Mouse (Mus musculus) lung, postnatal 0 days (tissue): Measurements from ENCODE around the gene Ythdf2. TPM values are rescaled to one million over a fixed set of nuclear protein-coding genes. Genes with fewer than 3 reads are reported as not detected.

ENCODE experiments used
- ATAC-seq: fragments of 200-750 bp; cut with Nextera tagmentation; 2 replicates; pipeline ENCODE4 v1.8.0; 2017; ENCODE audit warnings: moderate library complexity
- DNase-seq: peaks from one replicate; pipeline ENCODE4 v3.0.0-alpha.2; 2016; ENCODE audit warnings: low spot score
- H3K27ac ChIP-seq: fragments of 300-500 bp; sonication (generic); 2 replicates; pipeline ENCODE4 v1.5.1; 2014; ENCODE audit warnings: antibody characterized with exemption, mild to moderate bottlenecking, low read length, mixed read lengths
- H3K27me3 ChIP-seq: fragments of 300-500 bp; sonication (generic); replicated peaks from 2 replicates; pipeline ENCODE4 v1.6.1; 2014; ENCODE audit warnings: low read length, mixed read lengths; ENCODE audit not compliant: insufficient read depth
- H3K36me3 ChIP-seq: fragments of 300-500 bp; sonication (generic); 2 replicates; pipeline ENCODE4 v1.6.1; 2014; ENCODE audit warnings: low read length, mixed read lengths; ENCODE audit not compliant: insufficient read depth
- H3K4me1 ChIP-seq: fragments of 300-500 bp; sonication (generic); 2 replicates; pipeline ENCODE4 v1.6.1; 2014; ENCODE audit warnings: antibody characterized with exemption, low read depth, low read length, mixed read lengths; ENCODE audit not compliant: insufficient read depth
- H3K4me2 ChIP-seq: fragments of 300-500 bp; sonication (generic); replicated peaks from 2 replicates; pipeline ENCODE4 v1.6.1; 2014; ENCODE audit warnings: low read depth, mild to moderate bottlenecking, low read length, moderate library complexity, mixed read lengths
- H3K4me3 ChIP-seq: fragments of 300-500 bp; sonication (generic); 2 replicates; pipeline ENCODE4 v1.5.1; 2014; ENCODE audit warnings: low read depth, low read length
- H3K9ac ChIP-seq: fragments of 300-500 bp; sonication (generic); replicated peaks from 2 replicates; pipeline ENCODE4 v1.6.1; 2014; ENCODE audit warnings: low read depth, mild to moderate bottlenecking
- H3K9me3 ChIP-seq: fragments of 300-500 bp; sonication (generic); 2 replicates; pipeline ENCODE4 v1.6.1; 2016; ENCODE audit warnings: low read length, mixed read lengths
- CTCF ChIP-seq: IDR thresholded peaks from 2 replicates; pipeline ENCODE4 v1.5.1; 2016; ENCODE audit warnings: antibody characterized with exemption, mild to moderate bottlenecking
- EP300 ChIP-seq: IDR thresholded peaks from 2 replicates; pipeline ENCODE4 v1.6.1; 2016; ENCODE audit warnings: antibody characterized with exemption, mild to moderate bottlenecking, control low read depth
- WGBS: fragments of 180-500 bp; shearing (Covaris S2); extraction: QIAGEN DNeasy Blood & Tissue Kit; methylation state at CpG from one replicate; pipeline ENCODE4 v1.1.7; 2014; 5-methylcytosine and 5-hydroxymethylcytosine counted together
- polyA plus RNA-seq: library from polyadenylated mRNA; unstranded; fragments of >200 nt; fragmentation: Nextera tagmentation; extraction: Ambion mirVana; gene quantifications from 2 replicates; pipeline ENCODE4 v1.2.1, GENCODE M21; 2015

Ythdf2 gene
- polyA plus RNA-seq, 1 experiment from 2014 or later, result 55.3 TPM

DNA sequence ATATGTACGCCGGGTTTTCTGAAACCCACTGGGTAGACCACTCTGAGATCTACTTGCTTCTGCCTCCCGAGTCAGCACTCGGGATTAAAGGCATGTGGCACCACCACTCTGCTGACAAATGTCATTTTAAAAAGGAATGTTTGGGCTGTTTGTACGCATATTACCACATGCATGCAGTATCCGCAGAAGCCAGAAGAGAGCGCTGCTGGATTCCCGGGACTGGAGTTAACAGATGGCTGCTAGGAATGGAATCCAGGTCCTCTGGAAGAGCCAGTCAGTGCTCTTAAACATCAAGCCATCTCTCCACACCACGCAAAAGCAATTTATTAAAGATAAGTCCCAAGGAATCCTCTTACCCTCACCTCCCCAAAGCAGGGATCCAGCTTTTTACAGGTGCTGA, 31.4 kb downstream of the Ythdf2 start:
- peak; percentile 54 for TF ChIP-seq CTCF
- TF ChIP-seq EP300, result no peak
- H3K4me1 ChIP-seq, result no peaks in the 10 kb centered on the region
- DNase-seq (peak; percentile 37), ATAC-seq (no peak)
- H3K4me2 ChIP-seq, result no peak overlapping the region
- WGBS, result 61% methylated on average over 9 of the region's 9 CpGs
- peaks cover 14% of the 10 kb centered on the region; the same call in 1 of the 2 replicates for H3K36me3 ChIP-seq
- H3K4me3 ChIP-seq, result no peak overlapping the region
- H3K27me3 ChIP-seq, result 0 out of 2 replicates have a peak, but pooled peaks cover 3% of the 10 kb centered on the region
- H3K9me3 ChIP-seq, result no peaks in the 10 kb centered on the region
- H3K9ac ChIP-seq, result no peak overlapping the region
- no peak overlapping the region for H3K27ac ChIP-seq

DNA sequence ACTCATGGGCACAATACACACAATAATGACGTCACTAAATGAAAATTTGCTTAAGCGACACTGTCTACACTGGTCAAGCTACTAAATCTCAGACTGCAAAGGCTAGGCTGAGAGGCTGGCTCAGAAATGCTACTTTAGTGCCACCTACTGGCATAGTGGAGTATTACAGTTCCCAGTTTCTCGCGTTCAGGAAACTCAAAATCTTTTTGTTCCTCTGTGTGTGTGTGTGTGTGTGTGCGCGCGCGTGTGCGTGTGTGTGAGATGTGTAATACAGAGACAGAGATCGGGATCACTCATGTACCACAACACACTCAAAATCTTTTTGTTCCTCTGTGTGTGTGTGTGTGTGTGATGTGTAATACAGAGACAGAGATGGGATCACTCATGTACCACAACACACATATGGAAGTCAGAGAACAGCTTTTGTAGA, 33.5 kb downstream of the Ythdf2 start:
- Histone ChIP-seq H3K4me2 (no peak overlapping the region), H3K9ac (no peak overlapping the region), H3K4me3 (no peak overlapping the region), H3K4me1 (no peaks in the 10 kb centered on the region), H3K27ac (no peak overlapping the region), H3K9me3 (no peaks in the 10 kb centered on the region), H3K27me3 (0 out of 2 replicates have a peak, but pooled peaks cover 3% of the 10 kb centered on the region), H3K36me3 (peaks cover 3% of the 10 kb centered on the region; the same call in 1 of the 2 replicates)
- TF ChIP-seq EP300, result no peak
- peak; percentile 94 for TF ChIP-seq CTCF
- ATAC-seq (peak; percentile 83), DNase-seq (peak; percentile 82)
- 4% methylated on average over 10 of the region's 10 CpGs for WGBS

DNA sequence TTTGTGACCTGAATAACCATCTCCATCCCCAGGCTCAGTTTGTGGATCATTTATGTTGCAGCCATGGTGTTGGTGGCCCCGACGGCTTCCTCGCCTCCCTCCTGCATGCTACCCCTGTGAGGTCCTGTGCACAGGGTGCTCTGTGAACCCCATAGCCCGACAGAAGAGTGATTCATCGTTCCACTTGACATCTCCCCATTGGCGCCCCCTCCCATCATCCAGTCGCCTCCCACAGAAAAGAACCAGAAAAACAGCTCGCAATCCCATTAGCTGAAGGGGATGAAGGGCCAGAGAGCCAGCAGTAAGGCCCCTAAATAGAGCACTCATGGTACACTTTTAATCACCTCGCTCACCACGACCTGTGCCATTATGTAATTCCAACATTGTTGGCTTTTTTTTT, 35.6 kb downstream of the Ythdf2 start:
- Histone ChIP-seq H3K9me3 (no peaks in the 10 kb centered on the region), H3K9ac (no peak overlapping the region), H3K27me3 (0 out of 2 replicates have a peak, but pooled peaks cover 3% of the 10 kb centered on the region), H3K4me3 (no peak overlapping the region), H3K27ac (no peak overlapping the region), H3K4me2 (no peak overlapping the region), H3K36me3 (no peaks in the 10 kb centered on the region), H3K4me1 (no peaks in the 10 kb centered on the region)
- ATAC-seq (no peak), DNase-seq (no peak)
- 44% methylated on average over 10 of the region's 10 CpGs for WGBS
- TF ChIP-seq CTCF (no peak), EP300 (no peak)

DNA sequence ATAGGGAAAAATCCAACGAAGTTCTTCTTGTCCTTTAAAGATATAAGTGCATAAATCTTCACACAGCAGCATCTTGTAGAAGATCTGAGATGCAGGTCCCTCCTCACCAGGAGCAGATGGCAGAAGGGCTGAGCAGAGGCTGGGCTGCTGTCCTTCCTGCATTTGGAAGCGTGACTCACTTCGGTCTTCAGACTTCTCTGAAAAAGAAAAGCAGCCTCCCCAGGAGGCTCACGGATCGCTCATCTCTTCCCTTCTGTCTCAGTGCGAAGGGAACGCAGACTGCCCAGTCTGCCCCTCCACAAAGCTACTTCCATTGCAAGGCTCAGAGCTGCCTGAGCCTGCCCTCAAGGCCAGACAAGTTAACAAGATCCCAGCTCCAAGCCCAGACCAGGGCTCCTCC, 41.2 kb downstream of the Ythdf2 start:
- ATAC-seq, result no peak
- 43% methylated on average over 7 of the region's 7 CpGs for WGBS

DNA sequence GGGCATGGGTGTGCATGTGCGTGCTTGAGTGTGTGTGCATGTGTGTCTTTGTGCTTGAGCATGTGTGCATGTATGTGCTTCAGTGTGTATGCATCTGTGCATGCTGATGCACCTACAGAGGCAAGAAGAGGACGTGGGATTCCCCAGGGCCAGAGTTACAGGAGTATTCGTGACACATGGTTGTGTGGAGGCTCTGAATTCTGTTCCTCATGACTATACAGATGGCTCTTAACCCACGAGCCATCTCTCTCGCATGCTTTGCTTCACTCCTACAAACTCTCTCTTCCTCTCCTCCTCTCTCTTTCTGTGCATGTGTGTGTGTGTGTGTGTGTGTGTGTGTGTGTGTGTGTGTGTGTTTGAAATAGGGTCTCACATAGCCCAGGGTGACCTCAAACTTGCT, 42.3 kb downstream of the Ythdf2 start:
- Histone ChIP-seq H3K9ac (no peak overlapping the region), H3K9me3 (no peaks in the 10 kb centered on the region), H3K27ac (no peak overlapping the region), H3K27me3 (no peaks in the 10 kb centered on the region), H3K4me3 (no peak overlapping the region), H3K4me2 (no peak overlapping the region), H3K4me1 (no peaks in the 10 kb centered on the region), H3K36me3 (no peaks in the 10 kb centered on the region)
- DNase-seq (no peak), ATAC-seq (no peak)
- 76% methylated on average over 5 of the region's 5 CpGs for WGBS
- TF ChIP-seq CTCF (no peak), EP300 (no peak)

More for the DNA sequence above, 41.2 kb downstream of the Ythdf2 start:
- Histone ChIP-seq H3K9ac (no peak overlapping the region), H3K4me1 (no peaks in the 10 kb centered on the region), H3K27ac (no peak overlapping the region), H3K9me3 (no peaks in the 10 kb centered on the region), H3K36me3 (no peaks in the 10 kb centered on the region), H3K4me3 (no peak overlapping the region), H3K4me2 (no peak overlapping the region), H3K27me3 (no peaks in the 10 kb centered on the region)
- no peak for DNase-seq
- TF ChIP-seq CTCF, result no peak
- TF ChIP-seq EP300, result no peak

DNA sequence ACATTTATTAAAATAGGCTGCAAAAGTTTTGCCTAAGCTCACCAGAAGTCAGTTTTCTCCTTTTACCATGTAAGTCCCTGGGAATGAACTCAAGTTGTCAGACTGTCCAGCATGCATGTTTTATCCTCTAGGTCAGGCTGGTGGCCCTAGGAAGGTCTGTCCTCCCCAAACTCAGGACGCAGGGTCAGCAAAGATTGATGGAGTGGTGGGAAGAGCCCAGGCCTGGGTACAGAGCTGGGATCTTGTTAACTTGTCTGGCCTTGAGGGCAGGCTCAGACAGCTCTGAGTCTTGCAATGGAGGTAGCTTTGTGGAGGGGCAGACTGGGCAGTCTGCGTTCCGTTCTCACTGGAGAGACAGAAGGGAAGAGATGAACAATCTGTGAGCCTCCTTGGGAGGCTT, 42.8 kb downstream of the Ythdf2 start:
- TF ChIP-seq CTCF (no peak), EP300 (no peak)
- WGBS, result 85% methylated on average over 3 of the region's 3 CpGs
- no peaks in the 10 kb centered on the region for H3K27me3 ChIP-seq
- no peak overlapping the region for H3K4me2 ChIP-seq
- no peak overlapping the region for H3K9ac ChIP-seq
- no peak overlapping the region for H3K4me3 ChIP-seq
- no peaks in the 10 kb centered on the region for H3K36me3 ChIP-seq
- H3K27ac ChIP-seq, result no peak overlapping the region
- H3K9me3 ChIP-seq, result no peaks in the 10 kb centered on the region
- no peak for DNase-seq
- no peak for ATAC-seq
- H3K4me1 ChIP-seq, result no peaks in the 10 kb centered on the region

DNA sequence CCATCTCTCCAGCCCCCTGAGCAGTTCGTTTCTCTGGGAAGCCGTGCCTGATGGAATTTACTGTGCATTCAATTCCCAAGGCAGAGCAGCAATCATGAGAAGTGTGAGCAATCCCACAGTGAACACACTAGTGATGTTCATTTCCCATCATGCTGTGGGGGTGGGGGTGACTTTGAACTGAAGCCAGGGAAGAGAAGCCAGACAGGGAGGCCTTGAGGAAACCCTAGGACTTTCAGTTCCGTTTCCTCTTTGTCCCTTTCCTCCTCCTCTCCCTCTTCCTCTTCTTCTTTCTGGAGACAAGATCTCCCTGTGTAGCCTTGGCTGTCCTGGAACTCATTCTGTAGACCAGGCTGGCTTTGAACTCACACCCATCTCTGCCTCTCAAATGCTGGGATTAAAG, 44.7 kb downstream of the Ythdf2 start:
- Histone ChIP-seq H3K27ac (no peak overlapping the region), H3K4me1 (no peaks in the 10 kb centered on the region), H3K36me3 (no peaks in the 10 kb centered on the region), H3K9ac (no peak overlapping the region), H3K9me3 (no peaks in the 10 kb centered on the region), H3K4me3 (no peak overlapping the region), H3K27me3 (no peaks in the 10 kb centered on the region), H3K4me2 (no peak overlapping the region)
- 74% methylated on average over 3 of the region's 3 CpGs for WGBS
- TF ChIP-seq CTCF, result no peak
- no peak for TF ChIP-seq EP300
- DNase-seq, result no peak
- no peak for ATAC-seq
